21 mouse cellular contexts compared by ENCODE assay signal in the genomic region with DNA sequence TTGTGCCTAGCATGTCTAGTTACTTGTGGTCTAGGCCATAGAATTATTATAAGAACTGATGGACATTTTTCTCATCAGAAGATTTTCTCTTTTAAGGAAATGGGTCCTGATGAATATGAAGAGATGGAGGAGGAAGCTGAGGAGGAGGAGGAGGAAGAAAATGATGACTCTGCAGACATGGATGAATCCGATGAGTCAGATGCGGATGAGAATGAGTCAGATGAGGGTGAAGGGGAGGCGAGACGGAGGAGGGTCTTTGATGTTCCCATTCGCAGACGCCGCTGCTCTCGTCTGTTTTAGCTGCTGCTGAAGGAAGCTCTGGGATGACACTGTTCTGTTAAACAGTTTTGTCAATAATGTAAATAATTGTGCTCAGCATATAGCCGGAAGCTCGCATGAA. TPM values are rescaled to one million over a fixed set of nuclear protein-coding genes. Genes with fewer than 3 reads are reported as not detected.
"Had no signal": no experiment of that assay in that cellular context is flagged by ENCODE, and none has a peak within 500 bp of the region (broad histone marks: within the 10 kb centered on the region; RNA-seq: fewer than 3 reads in every experiment).

No protein-coding gene starts in this region.

- H3K9ac ChIP-seq: kidney, embryonic 15.5 days; limb, embryonic 15.5 days; liver, embryonic 12.5 days; lung, embryonic 15.5 days; neural tube, embryonic 15.5 days had no signal

- ATAC-seq: intestine, embryonic 16.5 days; liver, embryonic 12.5 days had no signal

- H3K9me3 ChIP-seq: kidney, embryonic 15.5 days; limb, embryonic 15.5 days; liver, embryonic 12.5 days; lung, embryonic 15.5 days; neural tube, embryonic 15.5 days had no signal

- H3K27me3 ChIP-seq: kidney, embryonic 15.5 days; limb, embryonic 15.5 days; liver, embryonic 12.5 days; lung, embryonic 15.5 days; neural tube, embryonic 15.5 days had no signal

- H3K4me1 ChIP-seq: kidney, embryonic 15.5 days; limb, embryonic 15.5 days; lung, embryonic 15.5 days; neural tube, embryonic 15.5 days had no signal

- DNase-seq: kidney, adult 2 months; kidney, postnatal 14 days; midbrain, embryonic 14.5 days; thymus, postnatal 36 days had no signal

- H3K27ac ChIP-seq: kidney, embryonic 15.5 days; limb, embryonic 15.5 days; liver, embryonic 12.5 days; lung, embryonic 15.5 days; neural tube, embryonic 15.5 days had no signal

- H3K4me3 ChIP-seq: kidney, embryonic 15.5 days; limb, embryonic 15.5 days; liver, embryonic 12.5 days; lung, embryonic 15.5 days; myocyte; neural tube, embryonic 15.5 days had no signal

- H3K4me2 ChIP-seq: kidney, embryonic 15.5 days; limb, embryonic 15.5 days; liver, embryonic 12.5 days; lung, embryonic 15.5 days; neural tube, embryonic 15.5 days had no signal

RNA-seq across cellular contexts. Expression of a gene that starts 5.8 kb away (rescaled TPM):
- total RNA-seq: layer of hippocampus, postnatal 14 days had no signal
- polyA plus RNA-seq: intestine, embryonic 16.5 days; kidney, embryonic 15.5 days; large intestine, adult 2 months; limb, embryonic 11.5 days; liver, embryonic 12.5 days; lung, embryonic 15.5 days; midbrain, embryonic 14.5 days; myocyte; neural tube, embryonic 11.5 days; neural tube, embryonic 15.5 days; stomach, embryonic 16.5 days had no signal

RNA-seq across cellular contexts. Expression of a gene that starts 8.6 kb away (rescaled TPM):
- total RNA-seq: layer of hippocampus, adult 8-10 months; layer of hippocampus, postnatal 14 days; megakaryocyte-erythroid progenitor cell, adult 5-6 weeks had no signal
- polyA plus RNA-seq: intestine, embryonic 16.5 days; kidney, adult 2 months; kidney, embryonic 15.5 days; large intestine, adult 2 months; limb, embryonic 11.5 days; limb, embryonic 15.5 days; liver, embryonic 12.5 days; liver, embryonic 16.5 days; lung, embryonic 15.5 days; midbrain, embryonic 14.5 days; myocyte; neural tube, embryonic 11.5 days; neural tube, embryonic 15.5 days; small intestine, adult 2 months; stomach, embryonic 16.5 days; thymus, postnatal 0 days had no signal

RNA-seq across cellular contexts. Expression of a gene that starts 9.9 kb away (rescaled TPM):
- polyA plus RNA-seq: myocyte had no signal

RNA-seq across cellular contexts. Expression of a gene that starts 31.6 kb away (rescaled TPM):
- total RNA-seq: layer of hippocampus, postnatal 14 days had no signal
- polyA plus RNA-seq: kidney, adult 2 months; large intestine, adult 2 months; small intestine, adult 2 months had no signal
